Comparison of ENCODE assay signal across 12 mouse cellular contexts in the genomic region with DNA sequence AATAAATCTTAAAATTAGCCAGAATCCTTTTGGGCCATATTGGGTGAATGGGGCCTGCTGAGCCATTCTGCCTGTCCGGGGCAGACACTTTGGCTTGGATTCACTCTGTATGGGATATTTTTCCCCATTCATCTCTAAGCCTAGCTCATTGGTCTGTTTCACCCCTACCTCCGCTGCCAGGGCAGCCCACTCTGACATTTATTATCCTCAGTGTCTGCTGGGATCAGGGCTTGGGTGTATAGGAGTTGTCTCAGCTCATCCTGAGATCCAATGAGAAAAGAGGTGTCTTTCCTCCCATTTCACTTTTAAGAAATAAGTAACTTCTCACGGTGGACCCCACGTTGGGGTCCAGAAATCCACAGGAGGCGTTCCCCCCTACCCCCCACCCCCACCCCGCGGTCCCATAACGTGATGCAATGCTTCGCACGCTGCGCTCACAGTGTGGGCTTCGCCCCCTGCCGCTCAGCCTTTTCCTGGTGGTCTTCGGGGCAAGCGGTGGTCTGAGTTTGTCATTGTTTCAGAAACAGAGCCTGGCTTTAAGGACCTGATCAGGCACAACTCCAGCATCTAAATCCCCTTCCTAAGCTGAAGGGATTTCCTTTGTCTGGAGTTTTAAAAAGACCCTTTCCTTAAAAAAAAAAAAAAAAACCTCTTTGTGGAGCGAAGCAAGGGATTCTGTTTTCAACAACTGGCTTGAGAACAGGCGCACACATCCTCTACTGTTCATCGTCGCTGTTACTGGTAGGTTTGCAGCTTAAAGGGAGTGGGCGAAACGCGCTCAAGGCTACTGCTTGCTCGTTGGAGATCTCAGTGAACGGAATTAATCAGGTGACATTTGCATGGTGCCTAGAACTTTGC.
DNase-seq lines count a peak whose midpoint lies in the region; ATAC-seq and TF ChIP-seq lines count a peak whose summit lies in the region.
"Had no signal": no experiment of that assay in that cellular context is flagged by ENCODE, and none has a peak within 500 bp of the region (broad histone marks: within the 10 kb centered on the region; RNA-seq: fewer than 3 reads in every experiment).

No protein-coding gene starts in this region.

- H3K36me3 ChIP-seq in lung, embryonic 16.5 days (ENCODE audit: control insufficient read depth, insufficient read depth, low read length), result no peaks in the 10 kb centered on the region
- H3K36me3 ChIP-seq in forebrain, embryonic 12.5 days (replicated peaks), result no peaks in the 10 kb centered on the region
- no peaks in the 10 kb centered on the region for H3K36me3 ChIP-seq in limb, embryonic 10.5 days
- no peaks in the 10 kb centered on the region for H3K36me3 ChIP-seq in neural tube, embryonic 13.5 days
- H3K36me3 ChIP-seq in intestine, postnatal 0 days (ENCODE audit: control insufficient read depth, insufficient read depth), result no peaks in the 10 kb centered on the region
- H3K36me3 ChIP-seq: lung, embryonic 15.5 days had no signal

- no peak overlapping the region for H3K4me3 ChIP-seq in lung, embryonic 16.5 days (ENCODE audit: low read length)
- H3K4me3 ChIP-seq in forebrain, embryonic 12.5 days (replicated peaks), result peak overlapping the region; percentile 22
- H3K4me3 ChIP-seq in limb, embryonic 10.5 days, result peak overlapping the region; percentile 26
- peak overlapping the region; percentile 3; the same call in 1 of the 2 replicates for H3K4me3 ChIP-seq in neural tube, embryonic 13.5 days
- no peak overlapping the region for H3K4me3 ChIP-seq in intestine, postnatal 0 days (ENCODE audit: low read depth, low read length)
- H3K4me3 ChIP-seq: lung, embryonic 15.5 days had no signal

- H3K27me3 ChIP-seq in lung, embryonic 16.5 days (ENCODE audit: control insufficient read depth, insufficient read depth, low read depth, low read length), result no peaks in the 10 kb centered on the region
- H3K27me3 ChIP-seq in forebrain, embryonic 12.5 days, result peaks cover 2% of the 10 kb centered on the region; the same call in 1 of the 2 replicates
- H3K27me3 ChIP-seq in limb, embryonic 10.5 days (ENCODE audit: low read depth, poor library complexity, severe bottlenecking), result peaks cover 1% of the 10 kb centered on the region; the same call in 1 of the 2 replicates
- peaks cover 2% of the 10 kb centered on the region for H3K27me3 ChIP-seq in neural tube, embryonic 13.5 days
- 0 out of 2 replicates have a peak, but pooled peaks cover under 1% of the 10 kb centered on the region for H3K27me3 ChIP-seq in intestine, postnatal 0 days (replicated peaks; ENCODE audit: control insufficient read depth, insufficient read depth, low read length)

- H3K4me1 ChIP-seq in lung, embryonic 16.5 days (replicated peaks; ENCODE audit: control insufficient read depth, insufficient read depth, low read length), result no peaks in the 10 kb centered on the region
- H3K4me1 ChIP-seq in forebrain, embryonic 12.5 days, result peaks cover 15% of the 10 kb centered on the region
- H3K4me1 ChIP-seq in limb, embryonic 10.5 days, result peaks cover 21% of the 10 kb centered on the region
- peaks cover 10% of the 10 kb centered on the region for H3K4me1 ChIP-seq in neural tube, embryonic 13.5 days (replicated peaks)
- no peaks in the 10 kb centered on the region for H3K4me1 ChIP-seq in intestine, postnatal 0 days (replicated peaks; ENCODE audit: control insufficient read depth, insufficient read depth, low read length)

- no peaks in the 10 kb centered on the region for H3K9me3 ChIP-seq in lung, embryonic 16.5 days (ENCODE audit: control insufficient read depth, low read length)
- peaks cover 5% of the 10 kb centered on the region; the same call in 1 of the 2 replicates for H3K9me3 ChIP-seq in forebrain, embryonic 12.5 days
- no peaks in the 10 kb centered on the region for H3K9me3 ChIP-seq in limb, embryonic 10.5 days (replicated peaks)
- no peaks in the 10 kb centered on the region for H3K9me3 ChIP-seq in neural tube, embryonic 13.5 days
- H3K9me3 ChIP-seq in intestine, postnatal 0 days (ENCODE audit: control insufficient read depth), result no peaks in the 10 kb centered on the region
- H3K9me3 ChIP-seq: lung, embryonic 15.5 days had no signal

- WGBS in lung, embryonic 16.5 days, result 46% methylated on average over 24 of the region's 24 CpGs
- 2% methylated on average over 24 of the region's 24 CpGs for WGBS in forebrain, embryonic 12.5 days
- 46% methylated on average over 24 of the region's 24 CpGs for WGBS in limb, embryonic 10.5 days
- WGBS in neural tube, embryonic 13.5 days, result 20% methylated on average over 24 of the region's 24 CpGs
- 57% methylated on average over 24 of the region's 24 CpGs for WGBS in intestine, postnatal 0 days

- no peak for DNase-seq in lung, postnatal 14 days
- no peak for DNase-seq in limb, embryonic 10.5 days (ENCODE audit: low spot score)
- DNase-seq in spleen, postnatal 36 days (ENCODE audit: low spot score in 2 of 2), result no peak
- no peak for DNase-seq in B cell, adult 2 months
- DNase-seq: cerebellum, postnatal 25 days; heart, postnatal 14 days; thymus, adult 2 months had no signal

- ATAC-seq in lung, embryonic 16.5 days (ENCODE audit: low read depth), result no peak
- peak; percentile 74 for ATAC-seq in forebrain, embryonic 12.5 days (ENCODE audit: low FRiP score)
- ATAC-seq in neural tube, embryonic 13.5 days (ENCODE audit: low read depth), result no peak
- ATAC-seq in intestine, postnatal 0 days, result no peak

- 0 out of 2 replicates have a peak overlapping the region, but pooled peaks have one; percentile 25 for H3K4me2 ChIP-seq in lung, embryonic 16.5 days (ENCODE audit: low read depth, low read length)
- H3K4me2 ChIP-seq in forebrain, embryonic 12.5 days, result peak overlapping the region; percentile 53
- H3K4me2 ChIP-seq in neural tube, embryonic 13.5 days, result peak overlapping the region; percentile 48
- H3K4me2 ChIP-seq in intestine, postnatal 0 days (replicated peaks; ENCODE audit: low read depth), result no peak overlapping the region
- H3K4me2 ChIP-seq: lung, embryonic 15.5 days had no signal

- TF ChIP-seq CTCF in intestine, postnatal 0 days (IDR thresholded peaks at IDR 0.05; ENCODE audit: low read depth), result no peak

- no peak overlapping the region for H3K27ac ChIP-seq in lung, embryonic 16.5 days (ENCODE audit: low read length)
- peak overlapping the region; percentile 57; the same call in 1 of the 2 replicates for H3K27ac ChIP-seq in forebrain, embryonic 12.5 days
- H3K27ac ChIP-seq in limb, embryonic 10.5 days, result peak overlapping the region; percentile 9; the same call in 1 of the 2 replicates
- H3K27ac ChIP-seq in neural tube, embryonic 13.5 days (replicated peaks), result no peak overlapping the region
- no peak overlapping the region for H3K27ac ChIP-seq in intestine, postnatal 0 days (ENCODE audit: low read depth, low read length)
- H3K27ac ChIP-seq: lung, embryonic 15.5 days had no signal

- H3K9ac ChIP-seq in lung, embryonic 16.5 days (ENCODE audit: low read length), result no peak overlapping the region
- 0 out of 2 replicates have a peak overlapping the region, but pooled peaks have one; percentile 7 for H3K9ac ChIP-seq in forebrain, embryonic 12.5 days
- no peak overlapping the region for H3K9ac ChIP-seq in neural tube, embryonic 13.5 days
- H3K9ac ChIP-seq in intestine, postnatal 0 days (ENCODE audit: low read depth, low read length), result no peak overlapping the region
- H3K9ac ChIP-seq: lung, embryonic 15.5 days had no signal

Comparison
In these comparisons a context has a peak if more than half of its experiments do, and no peak if none do; other contexts are left out.
1. H3K27ac ChIP-seq: peak in forebrain, embryonic 12.5 days (single experiment) and limb, embryonic 10.5 days (single experiment); none in lung, embryonic 16.5 days (single experiment), neural tube, embryonic 13.5 days (single experiment) and intestine, postnatal 0 days (single experiment).
2. H3K4me3 ChIP-seq: peak in forebrain, embryonic 12.5 days (single experiment), limb, embryonic 10.5 days (single experiment) and neural tube, embryonic 13.5 days (single experiment); none in lung, embryonic 16.5 days (single experiment) and intestine, postnatal 0 days (single experiment).